In the genomic region with DNA sequence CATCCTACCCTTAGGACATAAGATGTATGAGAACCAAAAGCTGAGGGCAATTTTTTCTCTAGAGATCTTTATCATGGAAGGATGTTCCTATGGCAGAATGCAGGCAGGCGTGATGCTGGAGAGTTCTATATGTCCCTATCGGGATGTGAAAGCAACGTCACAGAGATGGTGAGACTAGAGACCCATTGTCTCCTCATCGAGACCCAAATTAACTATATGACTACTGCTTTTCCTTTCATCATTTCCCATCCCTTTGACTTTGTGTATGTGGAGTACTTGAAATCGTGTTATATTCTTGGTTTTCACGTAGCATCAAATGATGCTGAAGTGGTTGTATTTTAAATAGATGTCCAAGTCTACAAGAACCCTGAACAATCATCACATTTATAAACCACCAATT, we compare ENCODE assay signal across 8 mouse cellular contexts. TPM values are rescaled to one million over a fixed set of nuclear protein-coding genes. Genes with fewer than 3 reads are reported as not detected.
DNase-seq lines count a peak whose midpoint lies in the region; ATAC-seq and TF ChIP-seq lines count a peak whose summit lies in the region.

A gene (minus strand): TSS at position 101 of the 400 bp plus-strand sequence.

- H3K9ac ChIP-seq in ES-Bruce4 (ENCODE audit: low read depth, poor library complexity, severe bottlenecking), result peak within 1 kb of the TSS; percentile 78
- H3K9ac ChIP-seq in forebrain, embryonic 15.5 days (replicated peaks), result peak within 1 kb of the TSS; percentile 52

- 80% methylated on average over 6 of the region's 6 CpGs for WGBS in forebrain, embryonic 15.5 days
- 71% methylated on average over 6 of the region's 6 CpGs for WGBS in midbrain, embryonic 10.5 days

- DNase-seq in gastrocnemius, adult 18-20 months (ENCODE audit: low spot score), result no peak
- no peak for DNase-seq in gastrocnemius, postnatal 10 days
- no peak for DNase-seq in midbrain, embryonic 10.5 days (ENCODE audit: low spot score)
- DNase-seq in cerebellum, adult 9-10 months, result no peak
- DNase-seq in frontal cortex, postnatal 36 days (ENCODE audit: low spot score in 2 of 2), result no peak

- no peaks in the 10 kb centered on the region for H3K4me1 ChIP-seq in ES-Bruce4 (ENCODE audit: control insufficient read depth, insufficient read depth, low read length)
- H3K4me1 ChIP-seq in forebrain, embryonic 15.5 days, result peaks cover 10% of the 10 kb centered on the region; the same call in 1 of the 2 replicates
- peaks cover 8% of the 10 kb centered on the region for H3K4me1 ChIP-seq in midbrain, embryonic 10.5 days

- peak within 1 kb of the TSS; percentile 88 for H3K4me2 ChIP-seq in forebrain, embryonic 15.5 days (replicated peaks)

- TF ChIP-seq POLR2A in ES-Bruce4 (IDR thresholded peaks at IDR 0.05; ENCODE audit: insufficient read depth, low read length), result no peak

- H3K27me3 ChIP-seq in ES-Bruce4 (ENCODE audit: control insufficient read depth, insufficient read depth, low read length, poor library complexity, severe bottlenecking), result no peaks in the 10 kb centered on the region; the same call in 1 of the 2 replicates
- peaks cover 12% of the 10 kb centered on the region; the same call in 1 of the 2 replicates for H3K27me3 ChIP-seq in forebrain, embryonic 15.5 days
- H3K27me3 ChIP-seq in midbrain, embryonic 10.5 days (ENCODE audit: low read depth, poor library complexity, severe bottlenecking), result peaks cover 38% of the 10 kb centered on the region

- no peak within 1 kb of the TSS for H3K27ac ChIP-seq in ES-Bruce4 (ENCODE audit: insufficient read depth, low read length)
- H3K27ac ChIP-seq in forebrain, embryonic 15.5 days (replicated peaks), result no peak within 1 kb of the TSS
- peak within 1 kb of the TSS; percentile 78 for H3K27ac ChIP-seq in midbrain, embryonic 10.5 days (replicated peaks)

- H3K4me3 ChIP-seq in ES-Bruce4 (ENCODE audit: low read depth, low read length), result peak within 1 kb of the TSS; percentile 89
- H3K4me3 ChIP-seq in forebrain, embryonic 15.5 days, result peak within 1 kb of the TSS; percentile 49
- H3K4me3 ChIP-seq in midbrain, embryonic 10.5 days, result peak within 1 kb of the TSS; percentile 80

- no peak for TF ChIP-seq CTCF in ES-Bruce4 (IDR thresholded peaks at IDR 0.05; ENCODE audit: low read depth, low read length)

- no peaks in the 10 kb centered on the region for H3K9me3 ChIP-seq in ES-Bruce4 (replicated peaks; ENCODE audit: control insufficient read depth, insufficient read depth, low read length, poor library complexity, severe bottlenecking)
- H3K9me3 ChIP-seq in forebrain, embryonic 15.5 days, result no peaks in the 10 kb centered on the region
- H3K9me3 ChIP-seq in midbrain, embryonic 10.5 days (replicated peaks), result no peaks in the 10 kb centered on the region; the same call in 1 of the 2 replicates

- TF ChIP-seq EP300 in ES-Bruce4 (IDR thresholded peaks at IDR 0.05; ENCODE audit: insufficient read depth, low read depth, low read length), result no peak

- no peaks in the 10 kb centered on the region for H3K36me3 ChIP-seq in ES-Bruce4 (ENCODE audit: control insufficient read depth, insufficient read depth, low read length, poor library complexity, severe bottlenecking)
- 0 out of 2 replicates have a peak, but pooled peaks cover 3% of the 10 kb centered on the region for H3K36me3 ChIP-seq in forebrain, embryonic 15.5 days
- 0 out of 2 replicates have a peak, but pooled peaks cover 1% of the 10 kb centered on the region for H3K36me3 ChIP-seq in midbrain, embryonic 10.5 days

- no peak for ATAC-seq in forebrain, embryonic 15.5 days (replicated peaks)
- no peak for ATAC-seq in inflammation-experienced regulatory T-cells, adult 6 months

RNA-seq across cellular contexts. Expression of the gene that starts here (rescaled TPM):
- total RNA-seq in gastrocnemius, adult 18-20 months (2021), result 10 to 100 TPM; 16.1 to 18.6 TPM
- 10 to 100 TPM in 1 of 2 experiments, 1 to 10 TPM in 1; 9.3 to 10.5 TPM for total RNA-seq in gastrocnemius, postnatal 10 days (2021)
- 11.2 and 11.7 TPM in 2 replicates for polyA plus RNA-seq in ES-Bruce4 (2011; ENCODE audit: insufficient read depth, insufficient read length, low read depth, missing spikeins)
- polyA plus RNA-seq in forebrain, embryonic 15.5 days (2015; fragmentation: Nextera tagmentation; extraction: Ambion mirVana), result 4.6 and 4.8 TPM in 2 replicates
- polyA plus RNA-seq in inflammation-experienced regulatory T-cells, adult 6 months (2017; shearing (Covaris generic)), result 10 to 100 TPM; 16.8 to 36.1 (median 27.9) TPM
- polyA plus RNA-seq in midbrain, embryonic 10.5 days (2016; fragmentation: Nextera tagmentation; extraction: Ambion mirVana), result 3.2 and 5.3 TPM in 2 replicates
